Mouse (Mus musculus) intestine, embryonic 14.5 days (tissue): ENCODE data around the gene Hexdc. TPM values are rescaled to one million over a fixed set of nuclear protein-coding genes. Genes with fewer than 3 reads are reported as not detected.

Experiments
- ATAC-seq: fragments of 200-750 bp; cut with Nextera tagmentation; replicated peaks from 2 replicates; pipeline ENCODE4 v1.8.0; 2017; ENCODE audit warnings: low read depth, moderate number of reproducible peaks, moderate TSS enrichment, moderate library complexity; ENCODE audit not compliant: low FRiP score, low TSS enrichment
- DNase-seq: peaks from one replicate; pipeline ENCODE4 v3.0.0-alpha.2; 2018; ENCODE audit warnings: low spot score
- H3K27ac ChIP-seq: fragments of 300-500 bp; sonication (generic); 2 replicates; pipeline ENCODE4 v1.5.1; 2014; ENCODE audit warnings: low read depth, mild to moderate bottlenecking, control low read depth
- H3K27me3 ChIP-seq: fragments of 300-500 bp; sonication (generic); replicated peaks from 2 replicates; pipeline ENCODE4 v1.6.1; 2014; ENCODE audit warnings: low read length, control low read depth; ENCODE audit not compliant: control insufficient read depth, insufficient read depth
- H3K36me3 ChIP-seq: fragments of 300-500 bp; sonication (generic); 2 replicates; pipeline ENCODE4 v1.6.1; 2014; ENCODE audit warnings: low read length, control low read depth; ENCODE audit not compliant: control insufficient read depth, insufficient read depth
- H3K4me1 ChIP-seq: fragments of 300-500 bp; sonication (generic); replicated peaks from 2 replicates; pipeline ENCODE4 v1.6.1; 2014; ENCODE audit warnings: low read length, control low read depth, mixed read lengths; ENCODE audit not compliant: control insufficient read depth, insufficient read depth
- H3K4me2 ChIP-seq: fragments of 300-500 bp; sonication (generic); 2 replicates; pipeline ENCODE4 v1.6.1; 2014; ENCODE audit warnings: low read length
- H3K4me3 ChIP-seq: fragments of 300-500 bp; sonication (generic); 2 replicates; pipeline ENCODE4 v1.5.1; 2014; ENCODE audit warnings: low read depth, low read length, control low read depth, mixed read lengths
- H3K9ac ChIP-seq: fragments of 300-500 bp; sonication (generic); 2 replicates; pipeline ENCODE4 v1.6.1; 2014; ENCODE audit warnings: mild to moderate bottlenecking, low read length
- H3K9me3 ChIP-seq: fragments of 300-500 bp; sonication (generic); 2 replicates; pipeline ENCODE4 v1.6.1; 2016; ENCODE audit warnings: low read length, control low read depth; ENCODE audit not compliant: control insufficient read depth
- WGBS: fragments of 180-500 bp; shearing (Covaris S2); extraction: QIAGEN DNeasy Blood & Tissue Kit; methylation state at CpG from one replicate; pipeline ENCODE4 v1.1.7; 2014; 5-methylcytosine and 5-hydroxymethylcytosine counted together
- polyA plus RNA-seq: library from polyadenylated mRNA; unstranded; fragments of >200 nt; fragmentation: Nextera tagmentation; extraction: Ambion mirVana; gene quantifications from 2 replicates; pipeline ENCODE4 v1.2.1, GENCODE M21; 2014

Hexdc gene
- polyA plus RNA-seq: 10.4 and 11.8 TPM in 2 replicates

DNA sequence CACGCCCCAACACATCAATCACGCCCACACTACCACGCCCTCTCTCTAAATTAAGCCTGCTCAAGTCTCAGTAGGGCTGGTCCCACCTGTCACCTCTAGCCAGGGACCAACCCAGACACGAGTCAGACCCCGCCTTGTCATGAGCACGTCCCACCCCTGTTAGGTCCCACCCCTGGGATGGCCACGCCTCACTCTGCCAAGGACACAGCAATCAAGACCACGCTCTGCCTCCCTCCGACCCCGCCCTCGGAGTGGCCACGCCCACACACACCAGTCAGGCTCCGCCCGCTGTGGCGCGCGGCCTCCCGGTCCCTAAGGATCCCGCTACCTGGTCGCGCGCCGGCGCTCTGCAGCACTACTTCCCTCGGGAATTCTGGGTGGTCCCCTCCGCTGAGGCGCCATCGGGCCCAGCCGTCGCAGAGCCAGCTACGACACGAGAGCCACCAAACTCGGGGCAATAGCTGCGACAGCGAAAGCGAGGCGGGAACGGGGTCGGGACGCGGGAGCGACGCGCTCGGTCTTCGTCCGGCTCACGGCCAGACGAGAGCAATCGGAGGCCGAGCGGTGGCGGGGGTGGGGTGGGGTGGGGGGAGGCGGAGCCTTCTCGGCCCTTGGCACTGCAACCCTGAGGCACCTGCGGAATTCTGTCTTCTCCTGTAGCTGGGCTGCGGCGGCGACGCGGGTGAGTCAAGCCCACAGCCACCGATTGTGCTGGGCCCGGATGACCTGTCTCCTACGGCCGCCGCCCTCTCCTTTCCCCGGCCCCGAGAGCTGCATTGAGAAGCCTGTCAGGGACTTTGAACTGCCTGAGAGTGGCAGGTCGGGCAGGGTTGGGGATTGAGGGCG, at the start of gene Hexdc, which contains the start of gene Ogfod3:
Gene Hexdc, plus strand, starts transcription at position 273 of the 846 bp plus-strand sequence.
Gene Ogfod3, minus strand, starts transcription at position 551 of the 846 bp plus-strand sequence.
- DNase-seq (peak; percentile 99), ATAC-seq (peak; percentile 99)
- Histone ChIP-seq H3K27me3 (no peaks in the 10 kb centered on the region), H3K27ac (peak within 1 kb of the TSS; percentile 81; the same call in 1 of the 2 replicates), H3K36me3 (peaks cover 20% of the 10 kb centered on the region), H3K9me3 (no peaks in the 10 kb centered on the region), H3K4me2 (peak within 1 kb of the TSS; percentile 71), H3K4me3 (peak within 1 kb of the TSS; percentile 83), H3K4me1 (peaks cover 12% of the 10 kb centered on the region; the same call in 1 of the 2 replicates), H3K9ac (peak within 1 kb of the TSS; percentile 67)
- under 1% methylated on average over 65 of the region's 70 CpGs for WGBS

DNA sequence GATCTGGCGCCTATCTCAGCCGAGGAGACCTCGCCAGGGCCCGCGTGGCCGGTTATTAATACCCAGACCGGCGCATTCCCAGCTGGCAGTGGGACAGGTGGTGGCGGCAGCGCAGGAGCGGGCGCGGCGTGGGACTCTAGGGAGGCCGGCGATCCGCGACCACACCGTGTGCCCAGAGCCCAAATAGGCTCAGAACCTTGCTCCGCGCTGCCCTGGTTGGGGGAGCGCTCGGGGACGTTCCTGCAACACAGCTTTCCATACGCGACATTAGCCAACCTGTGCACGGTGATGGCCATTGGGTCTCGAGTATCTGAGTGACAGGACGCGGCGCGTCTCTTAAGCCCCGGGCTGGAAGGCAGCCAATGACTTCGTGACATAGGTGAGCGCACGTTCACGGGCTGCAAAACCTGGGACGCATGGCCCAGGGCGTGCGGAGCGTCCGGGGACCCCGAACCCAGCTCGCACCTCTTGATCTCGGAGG, 47.8 kb upstream of the Hexdc start:
- DNase-seq (peak; percentile 62), ATAC-seq (no peak)
- 2% methylated on average over 45 of the region's 45 CpGs for WGBS
- peak overlapping the region; percentile 59 for H3K4me2 ChIP-seq
- H3K9ac ChIP-seq: 0 out of 2 replicates have a peak overlapping the region, but pooled peaks have one; percentile 5
- H3K9me3 ChIP-seq: no peaks in the 10 kb centered on the region
- H3K4me3 ChIP-seq: peak overlapping the region; percentile 26
- H3K36me3 ChIP-seq: no peaks in the 10 kb centered on the region
- H3K27me3 ChIP-seq: peaks cover 40% of the 10 kb centered on the region
- peaks cover 6% of the 10 kb centered on the region; the same call in 1 of the 2 replicates for H3K4me1 ChIP-seq
- H3K27ac ChIP-seq: no peak overlapping the region

DNA sequence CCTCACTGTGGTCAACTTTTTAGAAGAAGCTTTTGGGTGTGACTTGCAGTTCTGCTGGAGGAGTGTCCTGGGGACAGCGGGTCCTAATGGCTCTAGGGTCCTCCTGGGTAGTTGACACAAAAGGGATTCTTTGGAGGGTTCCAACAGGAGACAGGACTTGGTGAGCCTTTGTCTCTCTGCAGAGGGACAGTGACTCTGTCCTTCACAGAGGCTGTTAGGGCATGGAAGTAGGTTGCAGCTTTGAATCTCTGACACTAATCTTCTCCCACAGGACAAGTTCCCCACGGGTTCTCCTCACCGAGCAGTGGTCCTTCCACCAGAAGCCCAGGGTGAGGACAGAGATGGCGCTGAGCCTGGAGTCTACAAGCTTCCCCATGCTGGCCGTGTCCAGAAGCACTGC, 44.3 kb upstream of the Hexdc start, which contains the start of gene Uts2r:
Gene Uts2r, plus strand, starts transcription at position 301 of the 400 bp plus-strand sequence.
- no peak for DNase-seq
- Histone ChIP-seq H3K9ac (no peak within 1 kb of the TSS), H3K4me3 (no peak within 1 kb of the TSS), H3K4me1 (peaks cover 6% of the 10 kb centered on the region; the same call in 1 of the 2 replicates), H3K9me3 (no peaks in the 10 kb centered on the region), H3K27ac (no peak within 1 kb of the TSS), H3K36me3 (no peaks in the 10 kb centered on the region), H3K4me2 (no peak within 1 kb of the TSS), H3K27me3 (peaks cover 35% of the 10 kb centered on the region)
- WGBS: 85% methylated on average over 5 of the region's 5 CpGs
- ATAC-seq: no peak

DNA sequence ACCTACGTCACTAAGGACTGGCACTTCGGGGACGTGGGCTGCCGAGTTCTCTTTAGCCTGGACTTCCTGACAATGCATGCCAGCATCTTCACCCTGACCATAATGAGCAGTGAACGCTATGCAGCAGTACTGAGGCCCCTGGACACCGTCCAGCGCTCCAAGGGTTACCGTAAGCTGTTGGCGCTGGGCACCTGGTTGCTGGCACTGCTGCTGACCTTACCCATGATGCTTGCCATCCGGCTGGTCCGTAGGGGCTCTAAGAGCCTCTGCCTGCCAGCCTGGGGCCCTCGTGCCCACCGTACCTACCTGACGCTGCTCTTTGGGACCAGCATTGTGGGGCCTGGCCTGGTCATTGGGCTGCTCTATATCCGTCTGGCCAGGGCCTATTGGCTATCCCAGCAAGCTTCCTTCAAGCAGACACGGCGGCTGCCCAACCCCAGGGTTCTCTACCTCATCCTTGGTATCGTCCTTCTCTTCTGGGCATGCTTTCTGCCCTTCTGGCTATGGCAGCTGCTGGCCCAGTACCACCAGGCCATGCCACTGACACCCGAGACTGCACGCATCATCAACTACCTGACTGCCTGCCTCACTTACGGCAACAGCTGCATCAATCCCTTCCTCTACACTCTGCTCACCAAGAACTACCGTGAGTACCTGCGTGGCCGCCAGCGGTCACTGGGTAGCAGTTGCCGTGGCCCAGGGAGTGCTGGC, 43.4 kb upstream of the Hexdc start:
- DNase-seq (no peak), ATAC-seq (no peak)
- Histone ChIP-seq H3K27me3 (peaks cover 27% of the 10 kb centered on the region), H3K9ac (no peak overlapping the region), H3K4me1 (peaks cover 6% of the 10 kb centered on the region; the same call in 1 of the 2 replicates), H3K4me3 (no peak overlapping the region), H3K4me2 (no peak overlapping the region), H3K36me3 (no peaks in the 10 kb centered on the region), H3K9me3 (no peaks in the 10 kb centered on the region), H3K27ac (no peak overlapping the region)
- 92% methylated on average over 25 of the region's 26 CpGs for WGBS

DNA sequence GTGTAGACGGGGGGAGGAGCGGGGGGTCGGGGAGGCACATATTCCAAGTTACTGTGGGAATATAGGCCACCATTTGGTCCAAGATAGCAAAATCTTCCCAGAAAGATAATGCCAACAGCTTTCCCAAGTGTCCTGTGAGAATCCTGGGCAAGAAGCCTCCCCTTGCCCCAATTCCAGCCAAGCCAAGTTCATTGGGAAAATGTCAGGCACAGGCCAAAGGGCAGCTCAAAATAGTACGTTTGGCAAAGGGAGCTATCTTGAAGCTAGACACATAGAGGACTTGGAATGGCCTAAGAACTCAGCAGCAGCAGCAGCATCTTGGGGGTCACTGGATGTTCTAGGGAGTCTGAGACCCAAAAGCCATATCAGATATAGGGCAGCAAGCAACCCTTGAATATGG, 40.5 kb upstream of the Hexdc start:
- H3K4me1 ChIP-seq: no peaks in the 10 kb centered on the region
- no peak overlapping the region for H3K9ac ChIP-seq
- DNase-seq: no peak
- no peaks in the 10 kb centered on the region for H3K9me3 ChIP-seq
- no peak overlapping the region for H3K4me3 ChIP-seq
- H3K27me3 ChIP-seq: no peaks in the 10 kb centered on the region; the same call in 1 of the 2 replicates
- no peak overlapping the region for H3K27ac ChIP-seq
- WGBS: 86% methylated on average over 4 of the region's 4 CpGs
- no peak overlapping the region for H3K4me2 ChIP-seq
- H3K36me3 ChIP-seq: no peaks in the 10 kb centered on the region
- no peak for ATAC-seq

DNA sequence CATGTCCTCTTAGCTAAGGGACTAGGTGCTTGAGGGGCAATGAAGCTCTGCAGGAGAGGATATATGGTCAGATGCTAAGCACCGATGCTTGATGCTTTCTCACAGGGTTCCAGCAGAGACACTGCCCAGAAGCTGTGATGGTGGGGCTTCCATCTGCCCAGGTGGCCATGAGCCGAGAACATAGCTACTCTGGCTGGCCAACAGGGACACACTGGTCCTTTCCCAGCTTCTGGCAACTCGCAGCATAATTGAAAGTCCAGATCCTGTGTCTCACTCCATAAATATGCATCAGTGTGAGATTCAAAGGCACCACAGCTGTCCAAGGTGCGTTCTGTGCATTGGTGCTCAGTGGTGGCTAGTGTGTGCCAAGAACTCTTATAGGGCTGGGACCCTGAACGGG, 31.0 kb upstream of the Hexdc start:
- WGBS: 90% methylated on average over 5 of the region's 5 CpGs
- DNase-seq (no peak), ATAC-seq (no peak)
- H3K27me3 ChIP-seq: no peaks in the 10 kb centered on the region
- H3K4me1 ChIP-seq: no peaks in the 10 kb centered on the region
- H3K36me3 ChIP-seq: no peaks in the 10 kb centered on the region
- no peak overlapping the region for H3K27ac ChIP-seq
- H3K9me3 ChIP-seq: no peaks in the 10 kb centered on the region
- no peak overlapping the region for H3K4me2 ChIP-seq
- H3K4me3 ChIP-seq: no peak overlapping the region
- no peak overlapping the region for H3K9ac ChIP-seq

DNA sequence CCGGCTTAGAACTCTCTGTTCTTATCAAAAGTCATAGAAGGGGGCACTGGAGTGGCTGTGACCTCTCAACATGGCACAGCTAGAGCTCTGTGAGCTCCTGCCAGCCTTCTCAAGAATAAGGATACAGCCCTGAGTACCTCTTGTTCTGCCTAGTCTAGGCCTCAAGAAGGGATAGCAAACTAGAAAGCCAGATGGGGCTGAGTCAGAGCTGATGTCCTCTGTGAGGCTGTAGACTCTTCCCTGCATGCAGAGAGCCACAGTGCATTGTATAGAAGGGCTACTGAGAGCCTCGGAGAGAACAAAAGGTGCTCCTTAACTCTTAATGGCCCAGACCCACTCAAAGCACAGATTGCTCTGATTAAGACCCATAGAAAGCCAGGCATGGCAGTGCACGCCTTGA, 30.0 kb upstream of the Hexdc start:
- no peak for DNase-seq
- Histone ChIP-seq H3K4me2 (no peak overlapping the region), H3K27ac (no peak overlapping the region), H3K27me3 (no peaks in the 10 kb centered on the region), H3K4me3 (no peak overlapping the region), H3K9me3 (no peaks in the 10 kb centered on the region), H3K36me3 (no peaks in the 10 kb centered on the region), H3K9ac (no peak overlapping the region), H3K4me1 (no peaks in the 10 kb centered on the region)
- no peak for ATAC-seq
- 53% methylated on average over 3 of the region's 3 CpGs for WGBS
